Mouse (Mus musculus) liver, embryonic 16.5 days (tissue): ENCODE measurements around the gene Snrk. TPM values are rescaled to one million over a fixed set of nuclear protein-coding genes. Genes with fewer than 3 reads are reported as not detected.

Experiments used
- ATAC-seq: fragments of 200-750 bp; cut with Nextera tagmentation; 2 replicates; pipeline ENCODE4 v1.8.0; 2017; ENCODE audit warnings: low read depth, mild to moderate bottlenecking, moderate number of reproducible peaks, moderate library complexity
- H3K27ac ChIP-seq: fragments of 300-500 bp; sonication (generic); 2 replicates; pipeline ENCODE4 v1.5.1; 2014; ENCODE audit warnings: mild to moderate bottlenecking, low read length
- H3K27me3 ChIP-seq: fragments of 300-500 bp; sonication (generic); 2 replicates; pipeline ENCODE4 v1.6.1; 2014; ENCODE audit warnings: low read depth, low read length, mixed read lengths; ENCODE audit not compliant: control insufficient read depth, insufficient read depth
- H3K36me3 ChIP-seq: fragments of 300-500 bp; sonication (generic); 2 replicates; pipeline ENCODE4 v1.6.1; 2014; ENCODE audit warnings: mild to moderate bottlenecking; ENCODE audit not compliant: control insufficient read depth, insufficient read depth
- H3K4me1 ChIP-seq: fragments of 300-500 bp; sonication (generic); 2 replicates; pipeline ENCODE4 v1.6.1; 2014; ENCODE audit warnings: low read depth, low read length, mixed read lengths; ENCODE audit not compliant: control insufficient read depth
- H3K4me2 ChIP-seq: fragments of 300-500 bp; sonication (generic); 2 replicates; pipeline ENCODE4 v1.6.1; 2014; ENCODE audit warnings: low read depth, low read length, mixed read lengths
- H3K4me3 ChIP-seq: fragments of 300-500 bp; sonication (generic); 2 replicates; pipeline ENCODE4 v1.5.1; 2014; ENCODE audit warnings: low read depth, mild to moderate bottlenecking, low read length
- H3K9ac ChIP-seq: fragments of 300-500 bp; sonication (generic); 2 replicates; pipeline ENCODE4 v1.6.1; 2014; ENCODE audit warnings: low read depth, low read length
- H3K9me3 ChIP-seq: fragments of 300-500 bp; sonication (generic); replicated peaks from 2 replicates; pipeline ENCODE4 v1.6.1; 2016; ENCODE audit warnings: low read length; ENCODE audit not compliant: control insufficient read depth
- WGBS: fragments of 180-500 bp; shearing (Covaris S2); extraction: QIAGEN DNeasy Blood & Tissue Kit; methylation state at CpG from one replicate; pipeline ENCODE4 v1.1.7; 2014; ENCODE audit not compliant: insufficient replicate concordance; 5-methylcytosine and 5-hydroxymethylcytosine counted together
- polyA plus RNA-seq: library from polyadenylated mRNA; unstranded; fragments of >200 nt; fragmentation: Nextera tagmentation; extraction: Ambion mirVana; gene quantifications from 2 replicates; pipeline ENCODE4 v1.2.1, GENCODE M21; 2015

Snrk gene
- polyA plus RNA-seq, 1 experiment from 2014 or later, result 20.1 TPM

DNA sequence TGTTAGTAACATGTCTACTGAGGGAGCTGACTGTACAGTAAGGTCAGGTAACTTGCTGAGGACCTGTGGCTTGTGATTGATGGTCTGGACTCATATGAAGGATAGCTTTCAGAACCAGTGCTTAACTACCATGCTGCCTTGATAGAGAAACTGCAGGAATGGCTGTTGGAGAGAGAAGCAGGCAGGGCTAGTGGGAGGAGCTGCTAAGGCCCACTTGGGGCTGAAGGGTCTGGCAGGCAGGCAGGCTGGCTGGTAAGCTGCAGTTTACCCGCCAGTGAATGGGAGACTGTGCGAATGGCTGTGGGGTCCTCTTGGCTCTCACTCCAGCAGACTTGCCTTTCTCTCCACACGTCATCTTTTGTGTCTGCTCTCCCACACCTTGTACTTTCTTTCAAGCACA is 13.6 kb downstream of the Snrk start:
- Histone ChIP-seq H3K27me3 (no peaks in the 10 kb centered on the region), H3K4me3 (no peak overlapping the region), H3K9me3 (no peaks in the 10 kb centered on the region), H3K4me1 (peaks cover 28% of the 10 kb centered on the region), H3K36me3 (no peaks in the 10 kb centered on the region; the same call in 1 of the 2 replicates), H3K4me2 (no peak overlapping the region), H3K27ac (no peak overlapping the region), H3K9ac (no peak overlapping the region)
- 66% methylated on average over 3 of the region's 3 CpGs for WGBS
- ATAC-seq, result no peak

DNA sequence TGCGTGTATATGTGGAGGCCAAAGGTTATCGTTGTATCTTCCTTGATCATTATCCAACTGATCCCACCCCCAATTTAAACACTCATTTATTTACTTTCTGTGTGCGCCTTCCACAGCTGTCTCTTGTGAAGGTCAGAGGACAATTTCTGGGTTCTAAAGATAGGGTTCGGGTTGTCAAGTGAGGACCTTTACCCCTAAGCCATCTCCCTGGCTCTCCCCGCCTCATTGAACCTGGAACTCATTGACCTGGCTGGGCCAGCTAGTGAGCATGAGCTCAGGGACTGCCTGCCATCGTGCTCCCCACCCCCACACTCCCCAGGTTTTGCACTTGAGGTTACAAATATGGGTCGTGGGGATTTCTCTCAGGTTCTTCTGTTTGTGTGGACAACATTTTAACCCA is 15.1 kb downstream of the Snrk start:
- 0 out of 2 replicates have a peak overlapping the region, but pooled peaks have one; percentile 14 for H3K27ac ChIP-seq

DNA sequence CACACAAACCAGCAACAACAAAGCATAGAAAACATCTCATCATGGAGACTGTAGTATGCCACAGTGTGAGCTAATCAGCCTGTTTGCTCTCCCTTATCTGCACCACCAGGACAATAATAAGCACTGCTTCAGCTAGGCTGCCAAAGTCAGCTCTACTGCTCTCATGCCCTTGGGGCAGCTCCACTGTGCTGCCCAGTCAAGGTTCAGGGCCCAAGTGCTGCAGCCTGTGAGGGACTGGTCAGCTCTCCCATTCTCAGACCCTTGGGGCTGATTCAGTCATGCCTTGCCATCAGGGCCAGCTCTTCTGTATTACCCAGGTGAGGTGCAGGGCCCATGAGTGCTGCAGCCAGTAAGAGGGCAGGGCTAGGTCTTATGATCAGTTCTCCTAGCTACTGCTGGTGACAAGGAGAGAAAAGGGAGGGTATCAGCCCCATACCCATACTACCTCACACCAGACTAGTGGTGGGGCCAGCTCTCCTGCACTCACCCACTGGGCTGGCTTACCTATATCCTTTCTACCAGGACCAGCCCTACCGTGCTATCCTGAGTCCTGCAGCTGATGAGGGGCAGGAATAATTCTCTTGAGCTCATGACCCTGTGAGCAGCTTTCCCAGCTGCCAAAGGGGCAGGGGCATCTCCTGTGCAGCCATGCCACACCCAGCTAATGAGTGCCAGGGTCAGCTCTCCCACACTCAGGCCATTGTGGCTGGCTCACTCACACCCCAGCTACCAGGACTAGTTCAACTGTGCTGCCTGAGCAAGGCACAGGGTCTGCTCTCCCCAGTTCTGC is 18.2 kb downstream of the Snrk start:
- Histone ChIP-seq H3K4me3 (no peak overlapping the region), H3K9me3 (no peaks in the 10 kb centered on the region), H3K4me1 (peaks cover 29% of the 10 kb centered on the region), H3K36me3 (no peaks in the 10 kb centered on the region; the same call in 1 of the 2 replicates), H3K27me3 (no peaks in the 10 kb centered on the region), H3K4me2 (no peak overlapping the region), H3K9ac (no peak overlapping the region), H3K27ac (no peak overlapping the region)
- no peak for ATAC-seq
- 55% methylated on average over 1 of the region's 1 CpGs for WGBS

More for the DNA sequence above, 15.1 kb downstream of the Snrk start:
- H3K9me3 ChIP-seq, result no peaks in the 10 kb centered on the region
- peaks cover 30% of the 10 kb centered on the region for H3K4me1 ChIP-seq
- no peaks in the 10 kb centered on the region for H3K27me3 ChIP-seq
- WGBS, result 54% methylated on average over 7 of the region's 7 CpGs
- peak; percentile 83 for ATAC-seq
- no peak overlapping the region for H3K9ac ChIP-seq
- H3K36me3 ChIP-seq, result no peaks in the 10 kb centered on the region; the same call in 1 of the 2 replicates
- H3K4me3 ChIP-seq, result no peak overlapping the region
- no peak overlapping the region for H3K4me2 ChIP-seq

DNA sequence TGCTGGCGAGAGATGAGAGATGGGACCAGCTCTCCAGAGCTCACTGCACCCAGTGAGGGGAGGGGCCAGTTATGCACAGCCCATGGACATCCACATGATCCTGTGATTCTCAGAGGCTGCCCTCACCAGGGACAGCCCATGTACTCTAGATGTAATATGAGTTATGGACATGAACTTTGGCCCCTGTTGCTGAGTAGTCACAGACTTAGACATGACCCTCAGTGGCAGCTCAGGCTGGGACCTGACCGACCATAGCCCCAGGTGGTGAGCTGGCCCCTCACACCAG is 18.8 kb downstream of the Snrk start:
- 52% methylated on average over 2 of the region's 2 CpGs for WGBS
- H3K9ac ChIP-seq, result no peak overlapping the region
- H3K36me3 ChIP-seq, result no peaks in the 10 kb centered on the region; the same call in 1 of the 2 replicates
- 0 out of 2 replicates have a peak, but pooled peaks have one; percentile 25 for ATAC-seq
- H3K4me2 ChIP-seq, result no peak overlapping the region
- H3K27ac ChIP-seq, result no peak overlapping the region
- no peak overlapping the region for H3K4me3 ChIP-seq
- no peaks in the 10 kb centered on the region for H3K9me3 ChIP-seq
- H3K4me1 ChIP-seq, result peaks cover 23% of the 10 kb centered on the region
- no peaks in the 10 kb centered on the region for H3K27me3 ChIP-seq

DNA sequence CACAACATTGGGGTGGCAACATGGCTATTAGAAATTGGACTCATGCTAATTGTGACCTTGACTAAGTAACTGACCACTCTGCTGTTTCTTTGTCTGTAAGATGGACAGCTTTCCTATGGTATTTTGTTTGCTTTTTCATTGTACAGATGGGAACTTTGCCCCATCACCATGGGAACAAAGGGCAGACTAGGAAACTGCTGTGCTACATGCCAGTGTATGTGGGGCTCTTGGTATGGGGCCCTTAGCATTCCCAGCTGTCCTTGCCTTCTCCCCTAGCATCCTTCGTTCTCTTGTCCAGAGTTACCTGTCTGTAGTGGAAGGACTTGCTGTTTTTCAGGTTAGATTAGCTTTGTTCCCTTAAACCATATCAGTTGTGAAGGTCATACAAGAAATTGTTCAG is 20.9 kb downstream of the Snrk start:
- Histone ChIP-seq H3K9me3 (no peaks in the 10 kb centered on the region), H3K9ac (no peak overlapping the region), H3K27ac (peak overlapping the region; percentile 53), H3K27me3 (no peaks in the 10 kb centered on the region), H3K4me1 (peaks cover 24% of the 10 kb centered on the region), H3K4me2 (no peak overlapping the region), H3K4me3 (no peak overlapping the region), H3K36me3 (no peaks in the 10 kb centered on the region; the same call in 1 of the 2 replicates)
- WGBS, result 62% methylated on average over 1 of the region's 1 CpGs
- ATAC-seq, result peak; percentile 35; the same call in 1 of the 2 replicates

DNA sequence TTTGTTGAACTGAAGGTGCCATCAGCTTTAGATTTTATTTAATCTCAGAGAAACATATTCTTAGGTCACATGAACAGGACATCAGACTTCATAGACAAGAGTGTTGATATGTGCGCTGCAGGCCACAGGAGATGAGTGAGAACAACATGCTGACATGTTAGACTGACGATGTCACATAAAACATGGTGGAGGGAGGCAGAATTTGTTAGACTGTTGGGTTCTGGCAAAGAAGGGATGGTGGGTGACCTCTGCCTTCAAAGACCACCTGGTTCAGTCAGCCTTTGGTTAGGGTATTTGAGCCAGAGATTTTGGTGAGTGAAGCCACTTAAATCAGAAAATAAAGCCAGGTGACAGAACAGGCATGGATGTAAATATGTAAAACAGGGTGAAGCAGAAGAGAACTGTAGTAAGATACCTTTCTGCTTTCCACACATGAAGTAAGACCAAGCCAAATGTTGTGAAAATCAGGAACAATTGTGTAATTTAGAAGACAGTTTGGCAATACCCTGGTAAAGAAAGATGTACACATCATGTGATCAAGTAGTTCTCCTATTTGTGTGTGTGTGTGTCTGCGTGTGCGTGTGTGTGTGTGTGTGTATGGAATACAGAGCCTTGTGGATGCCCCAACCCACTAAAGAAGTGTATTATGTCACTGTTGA is 21.4 kb downstream of the Snrk start:
- Histone ChIP-seq H3K4me3 (no peak overlapping the region), H3K9me3 (no peaks in the 10 kb centered on the region), H3K4me2 (0 out of 2 replicates have a peak overlapping the region, but pooled peaks have one; percentile 6), H3K27me3 (no peaks in the 10 kb centered on the region), H3K27ac (peak overlapping the region; percentile 53), H3K36me3 (no peaks in the 10 kb centered on the region; the same call in 1 of the 2 replicates), H3K4me1 (peaks cover 28% of the 10 kb centered on the region), H3K9ac (no peak overlapping the region)
- 70% methylated on average over 4 of the region's 4 CpGs for WGBS
- 0 out of 2 replicates have a peak, but pooled peaks have one; percentile 4 for ATAC-seq

DNA sequence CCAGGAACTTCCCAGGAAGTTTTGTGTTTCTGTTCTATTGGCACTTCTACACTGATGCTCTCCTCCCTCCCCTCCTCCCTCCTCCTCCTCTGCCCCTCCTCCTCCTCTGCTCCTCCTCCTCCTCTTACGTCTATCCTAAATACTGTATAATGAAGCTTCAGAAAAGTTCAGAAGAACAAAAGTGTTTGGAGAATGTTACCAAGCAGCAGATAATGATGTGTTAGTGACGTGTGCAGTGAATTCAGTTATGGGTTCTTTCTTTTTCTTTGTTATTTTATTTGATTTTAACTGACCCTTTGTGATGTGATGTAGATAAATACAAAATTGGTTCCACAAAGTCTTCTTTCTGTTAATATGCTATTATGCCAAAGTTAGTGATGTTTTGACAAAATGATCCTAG is 22.2 kb downstream of the Snrk start:
- WGBS, result 64% methylated on average over 2 of the region's 2 CpGs
- Histone ChIP-seq H3K4me1 (peaks cover 28% of the 10 kb centered on the region), H3K36me3 (peaks cover under 1% of the 10 kb centered on the region), H3K9me3 (no peaks in the 10 kb centered on the region), H3K27me3 (no peaks in the 10 kb centered on the region), H3K4me3 (no peak overlapping the region), H3K9ac (no peak overlapping the region), H3K4me2 (0 out of 2 replicates have a peak overlapping the region, but pooled peaks have one; percentile 6), H3K27ac (no peak overlapping the region)
- ATAC-seq, result no peak

DNA sequence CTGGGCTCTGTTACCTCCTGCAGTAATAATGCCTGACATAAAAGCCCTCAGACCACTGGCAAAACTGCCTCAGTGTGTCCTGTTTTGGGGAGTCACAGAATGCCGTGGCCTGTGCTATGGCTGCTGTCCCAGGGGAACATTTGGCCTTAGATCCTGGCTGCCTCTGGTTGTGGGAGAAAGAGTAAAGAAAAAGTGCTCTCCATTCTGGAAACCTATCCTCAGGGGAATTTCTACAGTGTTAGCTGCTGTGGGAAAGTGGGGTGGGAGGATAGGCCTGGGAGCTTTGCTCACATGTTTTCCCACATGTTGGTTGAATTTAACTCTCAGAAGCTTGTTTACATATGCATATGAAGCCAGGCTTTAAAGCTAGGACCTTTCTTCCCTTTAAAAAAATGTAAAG is 26.2 kb downstream of the Snrk start:
- ATAC-seq, result no peak
- H3K27ac ChIP-seq, result peak overlapping the region; percentile 57
- WGBS, result 60% methylated on average over 1 of the region's 1 CpGs

DNA sequence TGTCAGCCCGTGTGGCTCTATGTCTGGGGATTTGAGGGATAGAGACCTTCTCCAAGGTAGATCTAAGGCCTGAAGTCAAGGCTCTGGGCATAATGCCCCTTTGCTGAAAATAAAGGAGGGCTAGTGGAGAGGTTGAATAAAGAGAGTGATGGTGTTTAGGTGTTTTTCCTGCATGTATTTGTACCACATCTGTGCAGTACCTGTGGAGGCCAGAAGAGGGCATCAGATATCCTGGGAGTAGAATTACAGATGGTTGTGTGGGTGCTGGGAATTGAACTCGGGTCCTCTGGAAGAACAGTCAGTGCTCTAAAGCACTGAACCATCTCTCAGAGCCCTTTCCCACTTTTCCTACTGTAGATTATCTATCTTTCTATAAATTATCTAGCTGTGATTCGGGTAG is 27.7 kb downstream of the Snrk start:
- Histone ChIP-seq H3K4me1 (peaks cover 16% of the 10 kb centered on the region), H3K9me3 (no peaks in the 10 kb centered on the region), H3K27me3 (no peaks in the 10 kb centered on the region), H3K27ac (no peak overlapping the region), H3K9ac (no peak overlapping the region), H3K4me2 (no peak overlapping the region), H3K4me3 (no peak overlapping the region), H3K36me3 (peaks cover 8% of the 10 kb centered on the region)
- ATAC-seq, result no peak
- 77% methylated on average over 3 of the region's 3 CpGs for WGBS

More for the DNA sequence above, 26.2 kb downstream of the Snrk start:
- Histone ChIP-seq H3K9me3 (no peaks in the 10 kb centered on the region), H3K36me3 (peaks cover 8% of the 10 kb centered on the region), H3K9ac (no peak overlapping the region), H3K4me1 (peaks cover 15% of the 10 kb centered on the region), H3K4me3 (no peak overlapping the region), H3K4me2 (no peak overlapping the region), H3K27me3 (no peaks in the 10 kb centered on the region)
